Mouse (Mus musculus) limb, embryonic 14.5 days (tissue): ENCODE data around the gene Trpc7. TPM values are rescaled to one million over a fixed set of nuclear protein-coding genes. Genes with fewer than 3 reads are reported as not detected.

ENCODE experiments used
- ATAC-seq: fragments of 200-750 bp; cut with Nextera tagmentation; 2 replicates; pipeline ENCODE4 v1.8.0; 2017; ENCODE audit warnings: low read depth, moderate number of reproducible peaks, moderate TSS enrichment; ENCODE audit not compliant: low FRiP score
- DNase-seq: peaks from one replicate; pipeline ENCODE4 v3.0.0-alpha.2; 2015; ENCODE audit warnings: low spot score
- H3K27ac ChIP-seq: fragments of 300-500 bp; sonication (generic); replicated peaks from 2 replicates; pipeline ENCODE4 v1.5.1; 2014; ENCODE audit warnings: low read depth, mild to moderate bottlenecking, low read length, moderate library complexity, mixed read lengths
- H3K27me3 ChIP-seq: fragments of 300-500 bp; sonication (generic); 2 replicates; pipeline ENCODE4 v1.6.1; 2014; ENCODE audit warnings: low read length, mixed read lengths; ENCODE audit not compliant: control insufficient read depth, insufficient read depth
- H3K36me3 ChIP-seq: fragments of 300-500 bp; sonication (generic); 2 replicates; pipeline ENCODE4 v1.6.1; 2014; ENCODE audit warnings: mild to moderate bottlenecking, low read length, moderate library complexity, mixed read lengths; ENCODE audit not compliant: control insufficient read depth, insufficient read depth
- H3K4me1 ChIP-seq: fragments of 300-500 bp; sonication (generic); 2 replicates; pipeline ENCODE4 v1.6.1; 2014; ENCODE audit warnings: antibody characterized with exemption, low read length, mixed read lengths; ENCODE audit not compliant: control insufficient read depth, insufficient read depth
- H3K4me2 ChIP-seq: fragments of 300-500 bp; sonication (generic); replicated peaks from 2 replicates; pipeline ENCODE4 v1.6.1; 2014; ENCODE audit warnings: low read depth, mild to moderate bottlenecking, low read length, moderate library complexity; ENCODE audit not compliant: severe bottlenecking
- H3K4me3 ChIP-seq: fragments of 300-500 bp; sonication (generic); replicated peaks from 2 replicates; pipeline ENCODE4 v1.5.1; 2014; ENCODE audit warnings: low read length
- H3K9ac ChIP-seq: fragments of 300-500 bp; sonication (generic); 2 replicates; pipeline ENCODE4 v1.6.1; 2014; ENCODE audit warnings: mild to moderate bottlenecking, low read depth, low read length, moderate library complexity; ENCODE audit not compliant: severe bottlenecking
- H3K9me3 ChIP-seq: fragments of 300-500 bp; sonication (generic); 2 replicates; pipeline ENCODE4 v1.6.1; 2016; ENCODE audit warnings: low read length; ENCODE audit not compliant: control insufficient read depth
- POLR2A ChIP-seq: fragments of 200-500 bp; IDR thresholded peaks from 2 replicates; pipeline ENCODE4 v1.8.0; 2012; ENCODE audit warnings: inconsistent platforms, mild to moderate bottlenecking, moderate library complexity, borderline replicate concordance; ENCODE audit not compliant: insufficient read depth, insufficient read length; ENCODE audit errors: extremely low read depth
- WGBS: fragments of 180-500 bp; shearing (Covaris S2); extraction: QIAGEN DNeasy Blood & Tissue Kit; methylation state at CpG from one replicate; pipeline ENCODE4 v1.1.7; 2014; 5-methylcytosine and 5-hydroxymethylcytosine counted together
- polyA plus RNA-seq, 2 experiments: library from polyadenylated mRNA; depleted of rRNA in 1 of 2; stranded (reverse) in 1 of 2; unstranded in 1 of 2; fragments of >200 nt; fragmentation: Nextera tagmentation in 1 of 2; extraction: Ambion mirVana in 1 of 2; gene quantifications; 2 replicates each; pipeline versions ENCODE4 v1.2.1 to v1.2.3; 2012 to 2014

Gene Trpc7
- polyA plus RNA-seq, 2 experiments = 0.05 to 0.08 TPM

GRCm38 (mm10) chr13:56806776-56807490 is 88.9 kb downstream of the Trpc7 start:
- WGBS = 5% methylated on average over 27 of the region's 27 CpGs
- peak overlapping the region; percentile 31; the same call in 1 of the 2 replicates for H3K9ac ChIP-seq
- peak overlapping the region; percentile 60 for H3K4me2 ChIP-seq
- DNase-seq = peak; percentile 84
- TF ChIP-seq POLR2A = no peak
- H3K9me3 ChIP-seq = no peaks in the 10 kb centered on the region
- H3K27me3 ChIP-seq = no peaks in the 10 kb centered on the region
- no peak overlapping the region for H3K27ac ChIP-seq
- no peaks in the 10 kb centered on the region for H3K4me1 ChIP-seq
- peak; percentile 77 for ATAC-seq
- peak overlapping the region; percentile 29 for H3K4me3 ChIP-seq
- H3K36me3 ChIP-seq = no peaks in the 10 kb centered on the region

- H3K4me1 ChIP-seq = no peaks in the 10 kb centered on the region
- no peaks in the 10 kb centered on the region for H3K9me3 ChIP-seq
- no peaks in the 10 kb centered on the region for H3K36me3 ChIP-seq
- no peak for TF ChIP-seq POLR2A
- H3K27me3 ChIP-seq = no peaks in the 10 kb centered on the region
- DNase-seq (no peak), ATAC-seq (no peak)
- H3K4me3 ChIP-seq = no peak overlapping the region
- WGBS = 88% methylated on average over 3 of the region's 3 CpGs
- no peak overlapping the region for H3K27ac ChIP-seq
- no peak overlapping the region for H3K4me2 ChIP-seq
- no peak overlapping the region for H3K9ac ChIP-seq
These were observed 90.7 kb downstream of the Trpc7 start for GRCm38 (mm10) chr13:56805131-56805530.

GRCm38 (mm10) chr13:56797459-56797858 is 98.3 kb downstream of the Trpc7 start:
- Histone ChIP-seq H3K4me1 (no peaks in the 10 kb centered on the region), H3K9ac (no peak overlapping the region), H3K4me2 (no peak overlapping the region), H3K9me3 (no peaks in the 10 kb centered on the region), H3K27me3 (no peaks in the 10 kb centered on the region), H3K27ac (no peak overlapping the region), H3K36me3 (no peaks in the 10 kb centered on the region), H3K4me3 (no peak overlapping the region)
- ATAC-seq (no peak), DNase-seq (no peak)
- no peak for TF ChIP-seq POLR2A
- 77% methylated on average over 7 of the region's 7 CpGs for WGBS

- ATAC-seq = no peak
- H3K4me3 ChIP-seq = no peak overlapping the region
These were observed 100.3 kb downstream of the Trpc7 start for GRCm38 (mm10) chr13:56795501-56795900.

GRCm38 (mm10) chr13:56794441-56794840 is 101.4 kb downstream of the Trpc7 start:
- Histone ChIP-seq H3K9me3 (no peaks in the 10 kb centered on the region), H3K36me3 (no peaks in the 10 kb centered on the region), H3K4me3 (no peak overlapping the region), H3K9ac (no peak overlapping the region), H3K4me2 (no peak overlapping the region), H3K27me3 (no peaks in the 10 kb centered on the region), H3K27ac (no peak overlapping the region), H3K4me1 (no peaks in the 10 kb centered on the region; the same call in 1 of the 2 replicates)
- DNase-seq (no peak), ATAC-seq (no peak)
- WGBS = 62% methylated on average over 7 of the region's 7 CpGs
- TF ChIP-seq POLR2A = no peak

More at GRCm38 (mm10) chr13:56795501-56795900, 100.3 kb downstream of the Trpc7 start:
- no peak for DNase-seq
- Histone ChIP-seq H3K36me3 (no peaks in the 10 kb centered on the region), H3K9ac (no peak overlapping the region), H3K9me3 (no peaks in the 10 kb centered on the region), H3K27ac (no peak overlapping the region), H3K4me2 (no peak overlapping the region), H3K27me3 (no peaks in the 10 kb centered on the region), H3K4me1 (no peaks in the 10 kb centered on the region)
- 75% methylated on average over 7 of the region's 7 CpGs for WGBS
- TF ChIP-seq POLR2A = no peak

GRCm38 (mm10) chr13:56792844-56793243 is 102.9 kb downstream of the Trpc7 start:
- H3K27ac ChIP-seq = no peak overlapping the region
- no peaks in the 10 kb centered on the region for H3K27me3 ChIP-seq
- no peak overlapping the region for H3K9ac ChIP-seq
- no peaks in the 10 kb centered on the region; the same call in 1 of the 2 replicates for H3K4me1 ChIP-seq
- no peak overlapping the region for H3K4me3 ChIP-seq
- DNase-seq (no peak), ATAC-seq (no peak)
- no peaks in the 10 kb centered on the region for H3K36me3 ChIP-seq
- H3K9me3 ChIP-seq = no peaks in the 10 kb centered on the region
- 85% methylated on average over 3 of the region's 3 CpGs for WGBS
- H3K4me2 ChIP-seq = no peak overlapping the region
- TF ChIP-seq POLR2A = no peak
